Mouse (Mus musculus) testis, postnatal 14 days (tissue): ENCODE measurements around the gene Spata21.

ENCODE experiments used
- DNase-seq: peaks from one replicate; pipeline ENCODE4 v3.0.0; 2021; ENCODE audit warnings: low spot score

Spata21 gene

DNA sequence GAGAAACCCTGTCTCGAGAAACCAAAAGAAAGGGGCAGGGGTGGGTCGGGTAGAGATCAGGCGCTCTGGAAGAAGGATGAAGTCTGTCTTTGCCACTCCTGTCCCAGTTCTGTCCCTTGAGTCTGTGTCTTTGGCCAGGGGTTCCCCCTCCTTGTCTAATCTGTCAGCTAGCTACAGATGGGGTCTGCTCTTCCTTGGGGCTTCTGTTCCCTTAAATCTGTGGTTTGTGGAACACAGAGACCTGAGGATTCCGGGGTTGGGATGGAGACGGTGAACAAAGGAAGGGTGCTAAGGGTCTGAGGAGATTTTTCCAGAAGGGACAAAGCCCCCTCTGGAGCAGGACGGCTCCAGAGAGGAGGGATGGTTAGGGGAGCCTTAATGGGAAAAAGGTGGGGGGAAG, at the start of gene Spata21:
TSS of gene Spata21 (plus strand) at position 301 of the 400 bp plus-strand sequence.
- DNase-seq, result no peak

DNA sequence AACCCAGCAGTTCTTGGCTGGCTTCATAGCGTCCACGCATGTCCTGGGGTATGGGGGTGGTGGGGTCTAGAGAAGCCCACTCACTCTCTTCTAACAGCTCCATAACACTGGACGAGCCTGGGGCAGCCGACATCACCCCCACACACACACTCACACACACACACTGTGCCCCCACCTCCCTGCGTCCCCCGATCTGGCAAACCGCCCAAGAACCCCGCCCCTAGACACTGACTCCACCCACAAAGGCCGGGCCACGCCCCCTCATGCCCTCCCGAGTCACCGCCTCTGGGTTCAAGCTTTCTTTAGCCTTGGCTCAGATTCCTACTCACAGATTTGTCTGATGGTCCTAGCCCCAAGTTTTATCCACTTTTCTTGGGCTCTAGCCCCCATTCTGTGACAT, 47.0 kb upstream of the Spata21 start:
- peak; percentile 77 for DNase-seq

DNA sequence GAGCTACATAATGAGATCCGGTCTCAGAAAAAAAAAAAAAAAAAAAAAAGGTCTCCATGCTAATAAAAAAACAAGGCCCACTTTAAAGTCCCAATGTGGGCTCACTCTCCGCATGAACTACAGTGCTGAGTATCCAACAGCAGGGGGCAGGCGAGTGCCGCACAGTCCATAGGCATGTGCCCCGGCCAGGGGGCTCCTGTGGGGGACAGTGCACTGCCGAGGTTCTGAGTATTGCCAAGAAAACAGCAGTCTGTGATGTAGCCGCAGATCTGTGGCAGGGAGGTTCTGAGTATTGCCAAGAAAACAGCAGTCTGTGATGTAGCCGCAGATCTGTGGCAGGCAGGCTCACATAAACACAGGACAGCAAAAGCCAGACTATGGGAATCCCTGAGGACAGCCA, 43.3 kb upstream of the Spata21 start:
- DNase-seq, result no peak

DNA sequence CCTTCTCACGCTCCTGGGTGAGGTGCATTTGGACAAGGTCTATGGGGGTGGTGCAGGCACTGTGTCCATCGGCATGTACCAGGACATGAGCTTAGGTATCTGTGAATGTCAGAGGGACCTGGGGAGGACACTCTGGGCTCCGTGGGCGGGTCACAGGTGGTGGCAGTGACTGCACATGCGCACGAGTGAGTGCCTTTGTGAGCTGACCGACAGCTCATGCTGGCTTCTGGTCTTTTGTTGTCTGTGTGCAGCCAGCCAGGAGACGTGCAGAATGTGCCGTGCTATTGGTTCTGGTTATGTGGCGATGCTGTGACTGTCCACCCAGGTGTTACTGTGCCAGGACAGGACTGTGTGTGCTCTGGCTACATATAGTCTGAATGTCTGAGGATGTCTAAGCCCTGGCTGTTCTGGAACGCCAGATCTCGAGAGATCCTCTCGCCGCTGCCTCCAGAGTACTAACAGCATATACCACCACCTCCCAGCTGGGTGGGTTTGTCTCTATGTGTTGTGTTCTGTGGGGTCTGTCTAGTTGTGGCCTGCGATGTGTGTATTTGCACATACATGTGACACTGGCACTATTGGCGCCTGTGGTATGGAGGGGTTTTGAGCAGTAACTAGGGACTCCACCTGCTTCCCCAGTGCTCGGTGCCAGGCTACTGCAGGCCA, 39.2 kb upstream of the Spata21 start:
- DNase-seq, result no peak

DNA sequence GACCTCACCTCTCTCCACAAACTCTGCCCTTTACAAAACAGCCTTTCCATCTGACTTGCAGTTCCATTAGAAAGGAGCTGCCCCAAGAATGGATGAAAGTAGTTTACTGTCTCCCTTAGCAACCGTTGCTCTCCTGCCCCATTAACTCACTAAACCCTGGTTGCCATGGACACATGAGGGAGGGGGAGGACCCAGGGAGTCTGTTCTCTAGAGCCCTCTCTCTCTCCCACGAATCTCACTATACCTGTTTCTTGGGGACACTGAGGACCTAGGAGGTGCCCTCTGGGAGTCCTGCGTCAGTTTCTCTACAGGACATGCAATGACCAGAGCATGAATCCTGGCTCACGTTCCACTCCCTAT, 38.7 kb upstream of the Spata21 start:
- no peak for DNase-seq

DNA sequence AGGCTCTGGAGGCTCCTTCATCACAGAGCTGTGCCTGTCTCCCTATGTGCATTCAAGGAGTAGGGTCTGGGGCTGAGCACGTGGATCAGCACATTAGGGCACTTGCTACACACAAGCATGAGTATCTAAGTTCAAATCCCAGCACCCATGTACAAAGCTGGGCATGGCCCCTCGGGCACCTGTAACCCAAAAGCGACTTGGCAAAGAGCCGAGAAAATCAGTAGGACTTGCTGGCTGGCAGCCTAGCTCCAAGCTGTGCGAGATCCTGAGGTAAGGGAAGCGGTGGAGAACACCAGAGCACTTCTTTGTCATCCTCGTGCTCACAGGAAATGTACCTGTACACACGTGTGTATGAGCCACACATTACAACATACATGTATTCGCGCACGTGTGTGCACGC, 35.7 kb upstream of the Spata21 start:
- no peak for DNase-seq

DNA sequence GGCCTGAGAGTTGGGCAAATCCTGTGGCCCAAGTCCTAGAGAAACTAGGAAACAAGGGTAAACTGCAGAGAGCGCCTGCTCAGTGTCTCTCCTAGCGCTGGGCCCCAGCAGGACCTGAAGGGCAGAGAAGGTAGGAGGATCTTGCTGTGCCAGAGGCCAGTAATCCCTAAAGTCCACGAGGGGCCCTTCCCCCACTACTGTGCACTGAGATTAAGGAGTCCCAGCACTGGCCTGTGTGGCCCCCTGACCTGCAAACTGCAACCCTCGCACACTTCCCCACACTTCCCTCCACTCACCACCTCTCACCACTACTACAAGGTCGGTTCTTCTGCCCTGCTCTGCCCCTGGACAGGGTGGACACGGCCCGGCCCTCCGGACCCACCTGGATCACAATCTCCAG, 35.0 kb upstream of the Spata21 start:
- DNase-seq, result no peak

DNA sequence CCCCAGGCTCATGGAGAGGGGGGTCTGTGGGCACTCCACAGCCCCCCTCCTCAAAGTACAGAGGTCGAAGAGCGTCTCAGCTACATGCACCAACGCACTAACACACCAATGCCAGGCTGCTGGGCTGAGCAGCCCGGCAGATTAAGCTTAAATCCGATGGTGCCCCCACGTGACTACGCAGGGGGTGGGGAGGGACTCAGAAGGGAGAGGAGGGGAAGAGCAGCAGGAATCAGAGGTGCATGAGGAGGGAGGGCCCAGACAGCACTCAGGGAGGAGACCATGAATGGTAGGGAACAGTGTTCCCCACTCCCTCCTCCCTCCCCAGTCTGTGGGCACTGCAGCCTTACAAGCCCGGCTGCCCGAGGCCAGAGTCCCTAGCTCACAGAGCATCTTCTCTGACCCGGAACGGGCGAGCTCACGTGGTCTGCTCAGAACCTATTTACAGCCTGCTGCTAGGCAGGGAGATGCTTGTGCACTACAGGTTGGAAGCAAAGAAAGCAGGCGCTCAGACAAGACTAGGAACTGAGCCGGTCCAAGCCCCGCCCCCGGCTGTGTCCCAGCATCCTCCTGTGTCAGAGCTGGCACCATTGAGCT, 34.5 kb upstream of the Spata21 start:
- no peak for DNase-seq

DNA sequence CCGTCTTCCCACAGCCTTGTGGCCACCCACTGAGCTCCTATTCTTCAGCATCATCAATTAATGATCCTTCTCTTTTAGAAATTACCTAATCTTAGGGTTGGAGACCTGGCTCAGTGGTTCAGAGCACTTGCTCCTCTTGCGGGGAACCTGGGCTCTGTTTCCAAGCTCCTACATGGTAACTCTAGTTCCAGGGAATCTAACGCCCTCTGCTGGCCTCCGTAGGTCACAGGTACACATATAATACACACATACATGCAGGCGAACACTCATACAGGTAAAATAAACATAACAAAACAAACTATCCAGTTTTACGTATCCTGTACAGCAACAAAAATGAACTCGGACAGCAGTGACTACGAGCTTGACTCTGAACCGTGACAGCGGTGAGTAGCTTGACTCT, 31.2 kb upstream of the Spata21 start:
- DNase-seq, result no peak

DNA sequence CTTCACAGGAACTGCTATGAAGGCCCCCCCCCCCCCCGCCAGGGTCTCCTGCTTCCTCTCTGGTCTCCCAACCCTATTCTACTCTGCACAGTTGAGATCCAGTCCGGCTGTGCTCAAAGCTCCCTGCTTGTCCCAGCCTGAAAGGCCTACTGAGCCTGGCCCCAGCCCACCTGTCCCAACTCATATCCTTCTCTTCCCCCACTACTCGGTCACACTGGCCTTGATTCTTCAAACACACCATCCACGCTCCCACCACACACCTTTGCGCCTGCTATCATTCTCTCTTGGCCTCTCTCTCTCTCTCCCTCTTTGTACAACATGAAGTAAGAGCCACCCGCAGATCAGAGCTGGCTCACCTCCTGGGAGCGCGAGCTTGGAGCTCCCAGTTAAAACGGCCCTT, 29.3 kb upstream of the Spata21 start:
- DNase-seq, result no peak

DNA sequence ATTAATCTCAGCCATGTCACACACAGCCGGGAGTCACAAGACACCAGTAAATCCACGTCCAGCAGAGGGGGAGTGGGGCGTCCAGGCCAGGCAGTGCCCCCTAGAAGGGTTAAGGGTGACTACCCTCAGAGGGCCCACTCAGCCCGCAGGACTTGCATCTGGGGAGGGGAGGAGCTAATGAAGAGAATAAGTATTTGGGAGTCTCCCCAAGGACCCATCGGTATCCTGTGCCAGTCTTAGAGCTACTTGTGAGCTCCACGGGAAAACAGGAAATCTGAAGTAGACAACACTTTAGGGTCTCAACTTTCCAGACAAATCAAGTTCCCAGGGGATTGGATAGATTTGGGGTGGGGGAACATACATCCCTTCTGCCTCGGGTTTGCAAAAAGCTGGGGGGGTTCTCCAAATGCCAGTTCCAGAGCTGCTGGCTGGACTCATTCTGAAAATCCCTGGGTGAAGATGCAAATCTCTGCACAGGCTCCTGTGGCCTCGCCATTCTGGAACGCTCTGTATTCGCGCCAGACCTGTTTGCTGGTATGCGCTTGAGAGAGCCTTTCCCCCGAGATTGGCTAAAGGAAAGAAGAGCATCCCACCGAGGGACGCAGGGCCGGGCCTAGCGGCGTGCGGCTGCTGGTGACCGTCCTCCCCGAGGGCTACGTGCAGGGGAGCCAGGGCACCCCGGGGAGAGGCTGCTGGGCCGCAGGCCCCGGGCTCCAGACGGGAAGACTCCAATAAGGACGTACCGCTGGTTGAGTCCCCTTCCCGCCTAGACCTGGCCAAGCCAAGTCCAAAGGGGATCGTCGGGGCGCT, 28.3 kb upstream of the Spata21 start:
- DNase-seq, result no peak

DNA sequence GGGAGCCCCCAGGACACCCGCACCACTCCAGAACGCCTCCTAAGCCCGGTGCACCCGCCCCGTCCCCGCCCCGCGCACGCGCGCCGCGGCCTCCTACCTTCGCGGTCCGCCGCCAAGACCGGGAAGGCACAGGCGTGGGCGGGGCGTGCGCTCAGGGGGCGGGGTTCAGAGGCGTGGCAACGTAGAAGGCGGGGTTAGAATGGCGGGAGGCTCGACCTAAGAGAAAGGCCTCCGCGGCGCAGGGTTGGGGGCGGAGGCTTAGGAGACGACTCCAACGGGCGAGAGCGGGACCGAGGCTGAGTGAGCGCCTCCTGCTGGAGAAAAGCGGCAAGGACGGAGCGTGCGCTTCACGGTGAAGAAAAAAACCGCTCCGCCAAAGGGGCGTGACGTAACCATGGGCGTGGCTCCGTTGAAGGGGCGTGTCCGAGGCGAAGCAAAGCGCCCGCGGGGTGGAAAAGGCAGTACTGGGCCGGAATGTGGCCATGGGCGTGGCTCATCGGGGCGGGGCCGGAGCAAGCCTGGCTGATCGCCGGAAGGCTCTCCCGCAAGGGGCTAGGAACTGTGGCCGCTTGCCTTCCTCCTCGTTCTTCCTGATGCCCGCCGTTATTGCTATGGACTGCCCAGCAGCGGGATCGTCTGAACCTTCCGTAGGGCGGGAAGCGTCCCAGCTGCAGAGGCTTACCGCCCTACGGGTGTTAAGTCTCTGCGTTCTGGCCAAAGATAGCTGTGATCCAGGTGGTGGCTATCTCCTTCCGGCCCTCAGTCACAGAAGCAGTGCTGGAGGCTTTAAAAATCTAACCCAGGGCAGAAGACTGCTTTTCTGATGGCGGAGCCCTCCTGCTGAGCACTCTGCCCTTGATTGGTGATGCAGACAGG, 27.5 kb upstream of the Spata21 start, which contains the start of gene Crocc:
TSS of gene Crocc (minus strand) at position 125 of the 876 bp plus-strand sequence.
- DNase-seq, result peak; percentile 98

DNA sequence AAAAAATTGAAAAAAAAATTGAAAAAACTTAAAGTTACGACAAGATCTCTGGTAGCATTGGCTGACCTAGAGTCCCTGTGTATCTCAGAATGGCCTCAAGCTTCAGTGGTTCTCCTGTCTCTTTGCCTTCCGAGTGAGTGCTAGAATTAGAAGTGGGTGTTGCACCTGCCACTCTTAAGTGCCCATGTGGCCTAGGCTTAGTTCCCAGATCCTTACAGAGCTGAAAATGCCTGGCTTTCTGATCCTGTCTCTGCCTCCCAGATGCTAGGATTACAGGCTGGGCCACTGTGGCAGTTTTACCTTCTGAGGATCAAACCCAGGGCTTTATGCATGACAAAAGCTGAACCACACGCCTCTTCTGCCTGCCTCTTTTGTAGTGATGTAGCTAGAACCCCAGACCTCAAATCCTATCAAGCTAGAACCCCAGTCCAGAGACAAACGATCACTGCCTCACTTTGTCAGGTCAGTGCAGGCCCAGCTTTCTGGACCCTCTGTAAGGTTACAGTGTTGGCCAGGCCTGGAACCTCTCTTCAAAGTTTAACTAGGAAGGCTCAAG, 24.0 kb upstream of the Spata21 start:
- no peak for DNase-seq

DNA sequence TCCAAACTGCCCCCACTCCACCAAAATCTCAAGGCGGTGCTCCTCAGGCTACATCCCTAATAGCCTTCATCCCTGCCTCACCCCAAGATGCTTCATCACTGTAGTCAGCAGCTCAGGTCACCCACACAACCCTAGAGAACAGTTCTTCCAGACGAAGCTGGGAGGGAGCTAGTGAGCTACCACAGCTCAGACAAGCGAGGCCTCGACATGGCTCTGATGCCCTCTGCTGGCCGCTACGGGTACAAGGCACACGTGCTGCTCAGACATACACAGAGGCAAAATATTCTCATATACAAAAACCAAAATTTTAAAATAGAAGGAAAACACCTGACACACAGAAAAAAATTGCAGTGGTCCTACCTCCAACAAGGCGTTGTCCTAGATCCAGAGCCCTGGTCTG, 23.0 kb upstream of the Spata21 start:
- DNase-seq, result no peak

DNA sequence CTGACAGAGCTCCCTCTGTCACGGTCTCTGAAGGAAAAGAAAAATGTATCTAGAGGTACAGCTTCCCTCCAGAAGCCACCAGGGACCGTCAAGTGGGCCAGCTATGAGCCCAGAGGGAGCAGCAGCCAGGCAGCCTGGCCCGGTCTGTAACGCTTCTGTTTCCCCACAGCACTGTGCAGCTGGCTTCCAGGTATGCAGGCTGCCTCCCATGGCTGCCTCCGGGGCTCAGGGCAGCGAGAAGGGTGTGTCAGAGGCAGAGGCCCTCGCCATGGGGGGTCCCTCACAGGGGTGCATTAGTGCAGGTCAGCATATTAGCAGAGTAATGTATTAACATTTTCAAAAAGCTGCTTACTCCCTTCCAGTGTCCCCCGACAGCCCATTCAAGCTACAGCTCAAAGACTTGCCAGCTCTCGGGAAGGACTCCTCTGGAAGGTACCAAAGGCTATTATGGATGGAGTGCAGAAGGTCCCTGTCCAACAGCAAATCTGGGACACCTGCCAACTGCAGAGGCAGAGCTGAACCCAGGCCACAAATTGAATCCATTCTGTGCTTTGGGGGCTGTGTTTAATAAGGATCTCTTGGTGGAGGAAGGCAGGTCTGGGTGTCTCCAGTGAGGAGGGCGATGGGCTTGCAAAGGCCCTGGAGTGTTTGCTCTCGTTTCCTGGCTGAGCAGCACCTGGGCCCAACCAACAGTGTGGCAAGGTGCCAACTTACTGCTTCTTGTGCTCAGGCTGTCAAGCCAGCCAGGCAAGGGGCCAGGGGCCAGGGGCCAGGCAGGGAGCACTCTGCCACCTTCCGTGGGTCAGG, 21.2 kb upstream of the Spata21 start:
- no peak for DNase-seq

DNA sequence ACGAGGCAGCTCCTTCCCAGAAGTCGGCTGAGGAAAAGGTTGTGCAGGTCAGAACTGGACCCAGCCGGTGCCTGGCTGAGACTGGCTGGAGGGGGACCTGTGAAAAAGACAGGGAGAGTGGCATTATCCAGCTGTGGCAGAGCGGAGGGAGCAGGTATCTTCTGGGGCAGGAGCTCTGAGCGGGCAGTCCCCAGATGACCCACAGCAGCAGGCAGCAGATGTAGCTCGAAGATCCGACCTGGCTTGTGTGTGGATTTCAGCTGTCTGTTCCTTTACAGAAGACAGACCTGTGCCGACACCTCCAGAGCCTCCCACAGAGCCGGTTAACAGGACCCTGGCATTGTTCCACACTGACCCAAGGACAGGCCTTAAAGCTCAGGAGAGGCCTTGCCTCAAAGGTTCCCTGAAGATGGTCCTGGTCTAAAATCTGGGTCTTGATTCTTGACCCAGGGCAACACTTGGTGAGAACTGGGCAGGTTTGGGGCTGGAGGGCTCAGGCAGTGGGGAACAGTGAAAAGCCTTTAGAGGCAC, 20.6 kb upstream of the Spata21 start:
- no peak for DNase-seq

DNA sequence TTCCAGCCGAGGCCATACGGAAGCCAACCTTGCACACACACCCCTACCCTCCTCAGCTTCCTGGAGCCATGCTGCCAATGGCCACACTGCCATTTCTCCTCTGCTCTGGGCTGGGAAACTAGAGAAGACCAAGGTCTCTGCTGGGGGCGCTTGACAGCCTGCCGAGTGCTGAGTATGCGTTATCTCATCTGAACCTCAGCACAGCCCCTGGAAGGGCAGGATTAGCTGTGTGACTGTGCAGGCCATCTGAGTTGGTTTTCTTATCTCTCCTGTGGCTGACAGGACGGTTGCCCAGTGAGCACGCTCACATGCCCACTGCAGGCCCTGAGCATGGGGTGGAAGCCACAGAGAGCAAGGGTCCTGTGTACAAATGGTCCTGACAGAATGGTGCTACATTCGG, 19.5 kb upstream of the Spata21 start:
- no peak for DNase-seq

DNA sequence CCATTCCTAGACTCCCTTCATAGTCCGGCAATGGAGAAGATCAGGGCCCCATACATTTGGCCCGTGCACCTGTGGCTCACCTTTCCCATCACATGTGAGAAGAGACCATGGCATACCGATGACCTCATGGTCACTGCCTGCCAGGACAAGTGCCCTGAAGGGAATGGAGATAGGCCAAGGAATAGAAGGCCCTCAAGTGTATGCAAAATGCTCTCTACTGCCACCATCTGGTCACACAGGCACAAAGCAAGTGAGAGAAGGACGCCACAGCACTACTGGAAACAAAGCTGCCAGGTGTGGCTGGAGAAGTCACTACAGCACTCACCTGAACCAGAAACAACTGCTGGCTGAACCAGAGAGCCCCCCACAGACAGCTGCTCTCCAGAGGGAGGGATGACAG, 18.4 kb upstream of the Spata21 start:
- no peak for DNase-seq

DNA sequence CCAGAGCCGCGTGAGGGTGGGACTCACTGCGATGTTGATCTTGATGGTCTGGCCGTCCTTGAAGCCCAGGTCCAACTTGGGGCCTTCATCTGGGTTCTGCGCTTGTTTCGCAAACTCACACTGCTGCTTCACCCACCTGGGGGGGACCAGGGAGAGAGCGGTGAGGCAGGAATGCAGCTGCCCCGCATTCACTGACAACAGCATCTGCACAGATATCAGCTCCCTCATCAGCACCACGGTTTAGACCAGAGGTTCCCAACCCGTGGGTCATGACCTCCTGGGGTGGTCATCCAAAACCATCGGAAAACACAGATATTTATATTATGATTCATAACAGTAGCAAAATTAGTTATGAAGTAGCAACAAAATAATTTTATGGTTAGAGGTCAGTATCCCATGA, 15.6 kb upstream of the Spata21 start:
- no peak for DNase-seq

DNA sequence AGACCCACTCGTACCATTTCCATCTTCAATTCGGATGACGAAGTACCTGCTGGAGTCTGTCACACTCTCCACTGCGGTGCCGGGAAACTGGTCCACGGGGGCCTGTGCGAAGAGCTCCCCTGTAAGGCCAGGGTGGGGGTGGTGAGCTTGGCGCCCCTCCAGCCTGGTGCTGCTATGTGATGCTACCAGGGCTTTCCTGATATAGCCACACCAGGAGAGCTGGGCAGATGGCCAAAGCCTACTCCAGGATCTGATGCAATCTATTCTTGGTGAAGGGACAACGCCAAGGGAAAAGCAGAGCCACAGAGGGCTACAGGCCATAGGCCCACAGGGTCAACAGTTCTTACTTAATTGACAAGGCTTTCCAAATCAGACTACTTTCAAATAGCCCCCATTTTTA, 14.5 kb upstream of the Spata21 start:
- no peak for DNase-seq

DNA sequence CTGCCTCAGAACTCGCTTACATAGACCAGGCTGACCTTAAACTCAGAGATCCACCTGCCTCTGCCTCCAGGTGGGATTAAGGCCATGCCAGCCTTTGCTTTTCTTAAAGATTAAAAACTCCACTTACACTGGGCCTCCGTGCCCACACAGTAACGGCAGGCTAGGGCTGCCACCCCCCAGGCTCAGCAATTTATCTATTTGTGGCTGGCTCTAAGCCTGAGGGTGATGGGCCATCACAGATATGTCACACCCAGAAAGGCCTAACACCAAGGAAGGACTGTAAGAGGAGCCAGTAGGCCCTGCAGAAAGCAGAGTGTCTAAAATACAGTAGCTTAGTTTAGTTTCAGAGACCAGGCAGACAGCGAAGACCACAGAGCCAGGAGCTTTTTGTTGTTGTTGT, 14.0 kb upstream of the Spata21 start:
- DNase-seq, result no peak
